Mouse (Mus musculus) myocyte (in vitro differentiated cells): ENCODE results near the gene Gpc6.

ENCODE experiments used
- CEBPB ChIP-seq: IDR thresholded peaks from 2 replicates; pipeline ENCODE4 v1.6.1; 2011; ENCODE audit warnings: mild to moderate bottlenecking, moderate library complexity; ENCODE audit not compliant: poor library complexity, insufficient read depth, severe bottlenecking
- E2F4 ChIP-seq: IDR thresholded peaks from one replicate; pipeline ENCODE4 v1.6.1; 2011; ENCODE audit warnings: mild to moderate bottlenecking, control low read depth, moderate library complexity; ENCODE audit not compliant: insufficient read depth
- MAX ChIP-seq: IDR thresholded peaks from one replicate; pipeline ENCODE4 v1.6.1; 2011; ENCODE audit warnings: low read depth, mild to moderate bottlenecking, control low read depth
- MYOD1 ChIP-seq, 3 experiments: IDR thresholded peaks; one replicate each; pipeline ENCODE4 v1.6.1; 2011; ENCODE audit warnings: control low read depth in 2 of 3, low read depth in 2 of 3, mild to moderate bottlenecking in 2 of 3, moderate library complexity in 1 of 3; ENCODE audit not compliant: insufficient read length in 2 of 3, control insufficient read depth in 1 of 3
- MYOG ChIP-seq, 3 experiments: IDR thresholded peaks; one replicate each; pipeline ENCODE4 v1.6.1; 2011; ENCODE audit warnings: control low read depth in 2 of 3, low read depth in 2 of 3, mild to moderate bottlenecking in 2 of 3; ENCODE audit not compliant: insufficient read length in 2 of 3, control insufficient read depth in 1 of 3, insufficient read depth in 1 of 3
- POLR2A ChIP-seq: IDR thresholded peaks from one replicate; pipeline ENCODE4 v1.6.1; 2011; ENCODE audit warnings: low read depth, mild to moderate bottlenecking, control low read depth, moderate library complexity; ENCODE audit not compliant: insufficient read length
- POLR2AphosphoS2 ChIP-seq: IDR thresholded peaks from one replicate; pipeline ENCODE4 v1.6.1; 2011; ENCODE audit warnings: low read depth, control low read depth; ENCODE audit not compliant: insufficient read length
- REST ChIP-seq: IDR thresholded peaks from one replicate; pipeline ENCODE4 v1.6.1; 2011; ENCODE audit warnings: mild to moderate bottlenecking, control low read depth, moderate library complexity; ENCODE audit not compliant: insufficient read depth, insufficient read length
- SRF ChIP-seq: IDR thresholded peaks from one replicate; pipeline ENCODE4 v1.6.1; 2011; ENCODE audit warnings: low read depth; ENCODE audit not compliant: control insufficient read depth, insufficient read length
- TCF12 ChIP-seq: IDR thresholded peaks from one replicate; pipeline ENCODE4 v1.6.1; 2011; ENCODE audit warnings: mild to moderate bottlenecking, control low read depth; ENCODE audit not compliant: poor library complexity, insufficient read depth, severe bottlenecking
- USF1 ChIP-seq: IDR thresholded peaks from one replicate; pipeline ENCODE4 v1.6.1; 2011; ENCODE audit warnings: low read depth, mild to moderate bottlenecking, control low read depth, moderate library complexity

DNA sequence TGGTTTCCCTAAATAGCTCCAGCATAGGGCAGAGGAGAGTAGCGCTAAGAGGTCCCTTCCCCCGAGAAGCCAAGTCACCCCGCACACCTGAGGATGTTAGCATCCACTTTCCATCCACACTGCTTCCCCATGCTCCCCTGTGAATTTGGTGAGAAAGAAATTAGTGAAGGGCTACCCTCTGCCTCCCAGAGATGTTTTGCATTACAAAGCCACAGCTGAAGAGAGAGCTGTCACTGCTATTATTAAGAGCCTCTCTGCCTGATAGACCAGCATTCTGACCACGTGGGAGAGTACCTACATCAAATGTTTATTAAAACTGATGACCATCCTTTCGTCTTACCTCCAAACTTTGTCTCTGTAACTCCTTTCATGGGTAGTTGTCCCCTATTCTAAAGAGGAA is 981.2 kb downstream of the Gpc6 start:
- TF ChIP-seq MAX (no peak), POLR2A (no peak), TCF12 (no peak), POLR2AphosphoS2 (no peak), E2F4 (no peak), MYOG (IDR thresholded peaks at IDR 0.05; ENCODE audit: control insufficient read depth in 1 of 3, insufficient read depth in 1 of 3, insufficient read length in 2 of 3, low read depth in 2 of 3) (no peak), USF1 (no peak), MYOD1 (IDR thresholded peaks at IDR 0.05; ENCODE audit: control insufficient read depth in 1 of 3, insufficient read length in 2 of 3, low read depth in 2 of 3) (no peak), CEBPB (no peak), REST (no peak), SRF (no peak)
